Mouse (Mus musculus): Measurements from ENCODE around the gene Hvcn1. TPM values are rescaled to one million over a fixed set of nuclear protein-coding genes. Genes with fewer than 3 reads are reported as not detected.

Hvcn1 gene
- polyA plus RNA-seq, 1 experiment from 2014 or later = 7.9 TPM

DNA sequence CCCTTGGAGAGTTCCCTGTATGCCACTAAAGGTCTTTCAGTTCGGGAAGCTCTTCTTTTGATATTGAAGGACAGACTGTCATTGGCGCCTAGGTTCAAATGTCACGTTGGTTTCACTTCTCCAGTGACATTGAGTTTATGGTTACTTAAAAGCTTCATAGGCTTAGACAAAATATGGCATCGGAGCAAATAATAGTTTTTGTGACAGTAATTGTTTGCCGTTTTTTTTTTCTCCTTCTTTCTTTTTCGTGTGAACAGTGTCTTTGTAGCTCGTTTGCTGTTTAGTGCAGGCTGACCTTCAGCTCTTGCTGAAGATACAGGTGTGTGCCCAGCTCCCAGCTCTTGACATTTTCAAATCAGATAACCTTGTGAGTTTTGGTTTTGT lies 79.2 kb downstream of the Hvcn1 start:
- Histone ChIP-seq H3K4me1 (ENCODE audit: control insufficient read depth, insufficient read depth, low read length) (peaks cover 14% of the 10 kb centered on the region), H3K27ac (replicated peaks; ENCODE audit: low read depth, low read length) (no peak overlapping the region), H3K4me3 (ENCODE audit: low read depth, low read length) (peak overlapping the region; percentile 97), H3K4me2 (ENCODE audit: low read depth, low read length) (peak overlapping the region; percentile 99), H3K27me3 (replicated peaks; ENCODE audit: control insufficient read depth, insufficient read depth, low read length) (no peaks in the 10 kb centered on the region), H3K36me3 (ENCODE audit: control insufficient read depth, insufficient read depth, low read length) (0 out of 2 replicates have a peak, but pooled peaks cover 14% of the 10 kb centered on the region), H3K9ac (ENCODE audit: low read depth, low read length) (peak overlapping the region; percentile 88; the same call in 1 of the 2 replicates), H3K9me3 (ENCODE audit: control insufficient read depth, low read length) (0 out of 2 replicates have a peak, but pooled peaks cover 4% of the 10 kb centered on the region)
- ATAC-seq (ENCODE audit: low read depth) = no peak
- no peak for DNase-seq (ENCODE audit: low spot score)
- 60% methylated on average over 7 of the region's 7 CpGs for WGBS

DNA sequence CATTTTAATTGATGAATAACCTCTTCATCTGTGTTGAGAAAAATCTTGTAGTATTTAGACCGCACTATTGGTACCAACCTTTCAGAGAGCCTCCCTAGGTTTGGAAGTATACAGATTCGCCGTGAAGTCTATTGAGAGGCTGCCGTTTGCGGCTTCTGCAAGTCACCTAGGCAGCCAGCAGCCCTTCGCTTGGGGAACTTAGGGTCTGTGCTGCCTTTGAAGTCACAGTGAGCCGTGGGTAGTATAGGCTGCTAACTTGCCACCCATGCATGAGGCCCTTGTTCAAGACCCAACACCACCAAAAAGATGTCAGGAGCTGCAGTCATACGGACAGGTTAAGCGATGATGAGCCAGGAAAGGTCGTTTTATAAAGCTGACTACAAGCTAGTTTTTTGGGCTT lies 79.6 kb downstream of the Hvcn1 start:
- WGBS = 87% methylated on average over 10 of the region's 10 CpGs
- no peak for DNase-seq (ENCODE audit: low spot score)
- H3K27ac ChIP-seq (replicated peaks; ENCODE audit: low read depth, low read length) = no peak overlapping the region
- H3K4me1 ChIP-seq (ENCODE audit: control insufficient read depth, insufficient read depth, low read length) = peaks cover 12% of the 10 kb centered on the region
- no peak for ATAC-seq (ENCODE audit: low read depth)
- no peaks in the 10 kb centered on the region for H3K27me3 ChIP-seq (replicated peaks; ENCODE audit: control insufficient read depth, insufficient read depth, low read length)
- H3K36me3 ChIP-seq (ENCODE audit: control insufficient read depth, insufficient read depth, low read length) = 0 out of 2 replicates have a peak, but pooled peaks cover 14% of the 10 kb centered on the region
- 0 out of 2 replicates have a peak, but pooled peaks cover 4% of the 10 kb centered on the region for H3K9me3 ChIP-seq (ENCODE audit: control insufficient read depth, low read length)
- no peak overlapping the region for H3K9ac ChIP-seq (ENCODE audit: low read depth, low read length)
- H3K4me3 ChIP-seq (ENCODE audit: low read depth, low read length) = 0 out of 2 replicates have a peak overlapping the region, but pooled peaks have one; percentile 3
- H3K4me2 ChIP-seq (ENCODE audit: low read depth, low read length) = peak overlapping the region; percentile 99; the same call in 1 of the 2 replicates

DNA sequence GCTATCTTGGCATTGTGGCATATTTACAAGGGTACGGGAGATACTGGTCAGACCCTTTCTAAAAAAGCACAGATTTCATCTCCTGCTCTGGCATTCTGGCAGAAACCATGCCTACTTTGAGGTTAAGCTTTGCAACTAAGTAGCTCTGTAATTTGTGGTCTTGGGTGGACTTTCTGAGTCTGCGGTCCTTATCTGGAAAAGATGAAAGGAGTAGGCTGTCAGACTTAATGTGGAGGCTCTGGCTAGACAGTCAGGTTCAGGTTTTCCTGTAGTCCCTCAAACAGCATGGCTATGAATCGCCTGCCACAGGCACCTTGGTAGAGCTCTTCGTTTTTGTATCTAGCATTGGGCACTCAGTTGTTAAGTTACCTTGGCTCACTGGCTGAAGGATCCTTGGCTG lies 80.4 kb downstream of the Hvcn1 start:
- 79% methylated on average over 4 of the region's 4 CpGs for WGBS
- ATAC-seq (ENCODE audit: low read depth) (no peak), DNase-seq (ENCODE audit: low spot score) (no peak)
- Histone ChIP-seq H3K27me3 (replicated peaks; ENCODE audit: control insufficient read depth, insufficient read depth, low read length) (no peaks in the 10 kb centered on the region), H3K4me2 (ENCODE audit: low read depth, low read length) (no peak overlapping the region), H3K36me3 (ENCODE audit: control insufficient read depth, insufficient read depth, low read length) (0 out of 2 replicates have a peak, but pooled peaks cover 14% of the 10 kb centered on the region), H3K4me1 (ENCODE audit: control insufficient read depth, insufficient read depth, low read length) (peaks cover 12% of the 10 kb centered on the region), H3K4me3 (ENCODE audit: low read depth, low read length) (no peak overlapping the region), H3K9me3 (ENCODE audit: control insufficient read depth, low read length) (0 out of 2 replicates have a peak, but pooled peaks cover 4% of the 10 kb centered on the region), H3K27ac (replicated peaks; ENCODE audit: low read depth, low read length) (no peak overlapping the region), H3K9ac (ENCODE audit: low read depth, low read length) (no peak overlapping the region)

DNA sequence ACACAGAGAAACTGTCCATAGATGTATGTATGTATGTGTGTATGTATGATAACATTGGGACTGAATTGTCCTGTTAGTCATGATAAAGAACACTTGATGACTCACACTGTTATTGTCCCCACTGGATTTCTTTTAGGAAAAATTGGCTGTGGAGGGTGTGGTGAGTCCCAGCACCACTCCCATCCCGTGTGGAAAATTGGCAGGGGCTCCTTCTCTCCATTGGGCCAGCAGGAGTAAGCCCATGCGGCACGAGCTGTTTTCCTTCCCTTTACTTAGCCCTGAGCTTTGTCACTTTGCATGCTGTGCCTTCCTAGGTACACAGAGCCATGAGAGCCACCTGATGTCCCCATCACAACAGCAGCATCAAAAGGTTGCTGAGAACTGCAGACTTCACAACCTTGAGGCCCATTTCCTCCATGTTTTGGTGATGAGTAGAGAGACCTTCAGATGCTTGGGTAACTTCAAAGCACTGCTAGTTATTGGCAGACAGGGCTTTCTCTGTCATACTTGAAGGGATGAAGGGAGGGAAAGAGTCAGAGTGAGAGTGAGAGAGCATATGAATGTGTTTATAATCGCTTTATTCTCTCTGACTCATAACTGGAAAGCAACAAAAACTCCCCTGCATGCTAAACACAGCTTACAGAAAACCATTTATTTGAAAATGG lies 81.7 kb downstream of the Hvcn1 start:
- Histone ChIP-seq H3K27me3 (replicated peaks; ENCODE audit: control insufficient read depth, insufficient read depth, low read length) (no peaks in the 10 kb centered on the region), H3K9me3 (ENCODE audit: control insufficient read depth, low read length) (0 out of 2 replicates have a peak, but pooled peaks cover 4% of the 10 kb centered on the region), H3K4me1 (ENCODE audit: control insufficient read depth, insufficient read depth, low read length) (peaks cover 12% of the 10 kb centered on the region), H3K4me2 (ENCODE audit: low read depth, low read length) (no peak overlapping the region), H3K9ac (ENCODE audit: low read depth, low read length) (no peak overlapping the region), H3K36me3 (ENCODE audit: control insufficient read depth, insufficient read depth, low read length) (0 out of 2 replicates have a peak, but pooled peaks cover 14% of the 10 kb centered on the region), H3K4me3 (ENCODE audit: low read depth, low read length) (no peak overlapping the region), H3K27ac (replicated peaks; ENCODE audit: low read depth, low read length) (no peak overlapping the region)
- no peak for DNase-seq (ENCODE audit: low spot score)
- 85% methylated on average over 4 of the region's 4 CpGs for WGBS
- no peak for ATAC-seq (ENCODE audit: low read depth)

DNA sequence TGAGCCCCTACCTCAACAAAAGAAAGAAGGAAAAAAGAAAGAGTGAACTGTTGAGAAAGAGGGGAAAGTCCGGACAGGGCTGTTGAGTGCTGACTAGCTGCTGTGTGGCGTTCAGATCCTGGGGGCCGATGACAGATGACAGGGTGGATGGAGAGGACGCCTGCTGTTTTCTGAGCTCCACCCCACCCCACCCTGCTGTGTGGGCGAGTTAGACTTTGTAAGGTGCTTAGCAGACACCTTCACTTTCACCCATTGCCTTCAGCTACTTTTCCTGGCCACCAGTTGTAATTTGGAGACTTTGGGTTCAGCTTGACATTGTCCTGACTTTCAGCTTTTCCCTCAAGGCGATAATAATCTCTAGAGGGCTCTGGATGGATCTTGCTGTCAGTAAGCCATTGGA lies 84.5 kb downstream of the Hvcn1 start:
- 0 out of 2 replicates have a peak, but pooled peaks cover 14% of the 10 kb centered on the region for H3K36me3 ChIP-seq (ENCODE audit: control insufficient read depth, insufficient read depth, low read length)
- 0 out of 2 replicates have a peak, but pooled peaks cover 4% of the 10 kb centered on the region for H3K9me3 ChIP-seq (ENCODE audit: control insufficient read depth, low read length)
- no peak overlapping the region for H3K9ac ChIP-seq (ENCODE audit: low read depth, low read length)
- no peak overlapping the region for H3K27ac ChIP-seq (replicated peaks; ENCODE audit: low read depth, low read length)
- DNase-seq (ENCODE audit: low spot score) (no peak), ATAC-seq (ENCODE audit: low read depth) (no peak)
- H3K4me2 ChIP-seq (ENCODE audit: low read depth, low read length) = no peak overlapping the region
- WGBS = 54% methylated on average over 6 of the region's 6 CpGs
- peaks cover 2% of the 10 kb centered on the region; the same call in 1 of the 2 replicates for H3K4me1 ChIP-seq (ENCODE audit: control insufficient read depth, insufficient read depth, low read length)
- H3K27me3 ChIP-seq (replicated peaks; ENCODE audit: control insufficient read depth, insufficient read depth, low read length) = no peaks in the 10 kb centered on the region
- no peak overlapping the region for H3K4me3 ChIP-seq (ENCODE audit: low read depth, low read length)

Other genes with a start within 250 kb of the Hvcn1 start
- 2.8 and 3.0 TPM in 2 replicates for gene Cux2, start 156.7 kb upstream of the Hvcn1 start, polyA plus RNA-seq (2014; fragmentation: Nextera tagmentation; extraction: Ambion mirVana)
- gene Myl2, start 105.9 kb upstream of the Hvcn1 start, polyA plus RNA-seq (2014; fragmentation: Nextera tagmentation; extraction: Ambion mirVana) = 37.4 and 56.5 TPM in 2 replicates
- 0.43 TPM in 1 of 2 replicates, not detected in the other for gene Ccdc63, start 66.0 kb upstream of the Hvcn1 start, polyA plus RNA-seq (2014; fragmentation: Nextera tagmentation; extraction: Ambion mirVana)
- 222 and 231 TPM in 2 replicates for gene Ppp1cc, start 48.5 kb upstream of the Hvcn1 start, polyA plus RNA-seq (2014; fragmentation: Nextera tagmentation; extraction: Ambion mirVana)
- gene Tctn1, start 57.7 kb downstream of the Hvcn1 start, polyA plus RNA-seq (2014; fragmentation: Nextera tagmentation; extraction: Ambion mirVana) = 5.1 and 7.3 TPM in 2 replicates
- gene Pptc7, start 77.6 kb downstream of the Hvcn1 start, polyA plus RNA-seq (2014; fragmentation: Nextera tagmentation; extraction: Ambion mirVana) = 7.9 and 8.1 TPM in 2 replicates
- gene Rad9b, start 147.4 kb downstream of the Hvcn1 start, polyA plus RNA-seq (2014; fragmentation: Nextera tagmentation; extraction: Ambion mirVana) = 8.0 and 9.8 TPM in 2 replicates
- gene Vps29, start 147.6 kb downstream of the Hvcn1 start, polyA plus RNA-seq (2014; fragmentation: Nextera tagmentation; extraction: Ambion mirVana) = 211 and 218 TPM in 2 replicates
- gene Gpn3, start 165.1 kb downstream of the Hvcn1 start, polyA plus RNA-seq (2014; fragmentation: Nextera tagmentation; extraction: Ambion mirVana) = 62.1 and 64.7 TPM in 2 replicates
- 73.9 and 77.3 TPM in 2 replicates for gene Fam216a, start 165.6 kb downstream of the Hvcn1 start, polyA plus RNA-seq (2014; fragmentation: Nextera tagmentation; extraction: Ambion mirVana)
- gene Arpc3, start 185.1 kb downstream of the Hvcn1 start, polyA plus RNA-seq (2014; fragmentation: Nextera tagmentation; extraction: Ambion mirVana) = 50.3 and 51.8 TPM in 2 replicates
- 23.1 and 24.9 TPM in 2 replicates for gene Anapc7, start 214.9 kb downstream of the Hvcn1 start, polyA plus RNA-seq (2014; fragmentation: Nextera tagmentation; extraction: Ambion mirVana)

All from embryonic facial prominence, embryonic 14.5 days (tissue).